Mouse (Mus musculus) hindbrain, embryonic 10.5 days (tissue): Measurements from ENCODE around the gene Slc38a1. TPM values are rescaled to one million over a fixed set of nuclear protein-coding genes. Genes with fewer than 3 reads are reported as not detected.

Source experiments
- DNase-seq: peaks from one replicate; pipeline ENCODE4 v3.0.0-alpha.2; 2017; ENCODE audit warnings: low spot score
- H3K27ac ChIP-seq: fragments of 300-500 bp; sonication (generic); 2 replicates; pipeline ENCODE4 v1.5.1; 2016; ENCODE audit warnings: mild to moderate bottlenecking, moderate library complexity
- H3K27me3 ChIP-seq: fragments of 300-500 bp; sonication (generic); 2 replicates; pipeline ENCODE4 v1.6.1; 2016; ENCODE audit warnings: mild to moderate bottlenecking; ENCODE audit not compliant: poor library complexity, insufficient read depth, severe bottlenecking
- H3K36me3 ChIP-seq: fragments of 300-500 bp; sonication (generic); 2 replicates; pipeline ENCODE4 v1.6.1; 2016; ENCODE audit warnings: mild to moderate bottlenecking, moderate library complexity
- H3K4me1 ChIP-seq: fragments of 300-500 bp; sonication (generic); replicated peaks from 2 replicates; pipeline ENCODE4 v1.6.1; 2016; ENCODE audit warnings: mild to moderate bottlenecking
- H3K4me3 ChIP-seq: fragments of 300-500 bp; sonication (generic); 2 replicates; pipeline ENCODE4 v1.5.1; 2016; ENCODE audit warnings: mild to moderate bottlenecking, moderate library complexity
- H3K9me3 ChIP-seq: fragments of 300-500 bp; sonication (generic); 2 replicates; pipeline ENCODE4 v1.6.1; 2016; ENCODE audit warnings: mild to moderate bottlenecking, moderate library complexity
- WGBS: fragments of 180-500 bp; shearing (Covaris S2); methylation state at CpG from one replicate; pipeline ENCODE4 v1.1.7; 2016; 5-methylcytosine and 5-hydroxymethylcytosine counted together
- polyA plus RNA-seq: library from polyadenylated mRNA; unstranded; fragments of >200 nt; fragmentation: Nextera tagmentation; extraction: Ambion mirVana; gene quantifications from 2 replicates; pipeline ENCODE4 v1.2.1, GENCODE M21; 2016

Slc38a1 gene
- 109 and 113 TPM in 2 replicates for polyA plus RNA-seq

GRCm38 (mm10) chr15:96642436-96643405 lies at the start of gene Slc38a1:
Slc38a1 (minus strand) TSS chr15:96642913.
- Histone ChIP-seq H3K4me3 (peak within 1 kb of the TSS; percentile 94), H3K4me1 (peaks cover 42% of the 10 kb centered on the region), H3K36me3 (peaks cover 21% of the 10 kb centered on the region), H3K9me3 (0 out of 2 replicates have a peak, but pooled peaks cover 3% of the 10 kb centered on the region), H3K27me3 (no peaks in the 10 kb centered on the region), H3K27ac (peak within 1 kb of the TSS; percentile 100)
- WGBS = under 1% methylated on average over 69 of the region's 70 CpGs
- peak; percentile 88 for DNase-seq

DNA sequence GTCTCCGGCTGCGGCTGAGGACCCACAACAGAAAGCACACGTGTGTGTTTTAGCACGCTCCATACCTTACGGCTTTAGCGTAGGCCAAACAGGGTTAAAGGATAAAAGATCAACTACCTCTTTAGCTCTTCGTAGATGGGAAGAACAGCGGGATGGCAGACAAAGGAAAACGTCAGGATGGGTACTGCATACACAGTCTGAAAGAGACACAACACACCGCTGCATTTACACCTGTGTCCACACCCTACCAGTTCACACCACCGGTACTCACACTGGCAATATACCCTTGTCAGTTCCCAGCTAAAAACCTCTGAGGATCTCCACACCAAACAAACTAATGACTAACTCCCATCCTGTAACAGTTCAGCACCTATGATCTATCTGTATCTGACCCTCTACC lies 49.7 kb upstream of the Slc38a1 start:
- Histone ChIP-seq H3K36me3 (peaks cover 100% of the 10 kb centered on the region), H3K27me3 (no peaks in the 10 kb centered on the region), H3K27ac (no peak overlapping the region), H3K4me3 (no peak overlapping the region), H3K9me3 (no peaks in the 10 kb centered on the region), H3K4me1 (peaks cover 23% of the 10 kb centered on the region)
- no peak for DNase-seq
- WGBS = 93% methylated on average over 11 of the region's 11 CpGs

DNA sequence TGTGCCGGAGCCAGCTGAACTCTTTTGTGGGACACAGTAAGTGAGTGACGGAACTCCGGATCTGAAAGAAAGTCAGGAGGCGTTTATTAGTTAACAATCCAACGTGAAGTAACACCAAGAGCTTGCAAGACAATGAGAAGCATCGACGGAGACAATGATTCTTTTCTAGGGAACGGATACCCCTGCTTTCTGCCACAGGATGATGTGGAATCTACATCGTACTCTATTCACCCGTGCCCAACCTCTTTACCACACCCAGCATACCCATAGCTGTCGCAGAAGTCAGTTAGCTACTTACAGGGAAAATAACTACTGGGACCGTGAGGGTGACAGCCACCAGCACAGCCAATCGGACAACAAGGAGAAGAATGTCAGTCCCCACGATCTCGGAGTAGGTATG lies 48.7 kb upstream of the Slc38a1 start:
- no peak overlapping the region for H3K27ac ChIP-seq
- no peaks in the 10 kb centered on the region for H3K9me3 ChIP-seq
- H3K4me1 ChIP-seq = peaks cover 13% of the 10 kb centered on the region
- no peak overlapping the region for H3K4me3 ChIP-seq
- peaks cover 97% of the 10 kb centered on the region for H3K36me3 ChIP-seq
- WGBS = 91% methylated on average over 15 of the region's 15 CpGs
- H3K27me3 ChIP-seq = no peaks in the 10 kb centered on the region
- no peak for DNase-seq

DNA sequence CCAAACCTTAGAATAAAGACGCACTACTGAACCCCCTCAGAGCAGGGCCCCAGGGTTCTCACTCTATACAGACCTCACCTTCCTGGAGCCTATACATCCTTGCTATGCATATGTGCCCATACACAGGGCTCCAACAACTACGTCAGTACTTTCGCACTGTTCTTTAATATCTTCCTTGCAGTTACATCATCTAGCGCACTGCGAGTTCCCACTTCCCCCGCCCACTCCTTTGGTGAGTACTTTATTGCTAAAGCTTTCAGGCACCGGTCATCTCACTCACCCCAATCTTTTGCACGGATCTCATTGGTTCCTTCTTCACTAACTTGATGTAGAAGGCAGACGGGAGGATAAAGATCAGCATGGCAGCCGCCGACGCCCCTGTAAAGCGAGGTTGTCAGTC lies 48.1 kb upstream of the Slc38a1 start:
- H3K36me3 ChIP-seq = peaks cover 91% of the 10 kb centered on the region

DNA sequence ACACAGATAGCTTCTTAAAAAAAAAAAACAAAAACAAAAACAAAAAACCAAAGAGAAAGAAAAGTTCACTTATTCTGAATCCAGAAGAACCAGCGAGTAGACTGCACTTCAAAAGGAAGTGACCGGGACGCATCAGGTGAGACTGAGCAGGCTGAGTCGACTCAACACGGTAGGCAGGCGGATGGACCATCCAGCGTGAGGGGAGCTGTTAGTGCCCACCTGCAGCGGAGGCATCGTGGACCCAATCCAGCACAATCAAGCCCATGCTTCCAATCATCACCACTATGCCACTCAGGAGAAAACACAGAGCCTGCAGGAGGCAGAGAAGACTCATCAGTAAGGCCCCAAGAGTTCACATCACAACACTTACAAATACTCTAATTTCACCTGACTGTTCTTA lies 47.2 kb upstream of the Slc38a1 start:
- WGBS = 94% methylated on average over 9 of the region's 9 CpGs
- Histone ChIP-seq H3K4me3 (no peak overlapping the region), H3K27me3 (no peaks in the 10 kb centered on the region), H3K9me3 (no peaks in the 10 kb centered on the region), H3K36me3 (peaks cover 82% of the 10 kb centered on the region), H3K27ac (no peak overlapping the region), H3K4me1 (0 out of 2 replicates have a peak, but pooled peaks cover 2% of the 10 kb centered on the region)
- no peak for DNase-seq

More for the DNA sequence above, 48.1 kb upstream of the Slc38a1 start:
- no peak overlapping the region for H3K4me3 ChIP-seq
- H3K4me1 ChIP-seq = peaks cover 7% of the 10 kb centered on the region
- DNase-seq = no peak
- WGBS = 96% methylated on average over 13 of the region's 13 CpGs
- no peaks in the 10 kb centered on the region for H3K9me3 ChIP-seq
- no peaks in the 10 kb centered on the region for H3K27me3 ChIP-seq
- H3K27ac ChIP-seq = no peak overlapping the region

DNA sequence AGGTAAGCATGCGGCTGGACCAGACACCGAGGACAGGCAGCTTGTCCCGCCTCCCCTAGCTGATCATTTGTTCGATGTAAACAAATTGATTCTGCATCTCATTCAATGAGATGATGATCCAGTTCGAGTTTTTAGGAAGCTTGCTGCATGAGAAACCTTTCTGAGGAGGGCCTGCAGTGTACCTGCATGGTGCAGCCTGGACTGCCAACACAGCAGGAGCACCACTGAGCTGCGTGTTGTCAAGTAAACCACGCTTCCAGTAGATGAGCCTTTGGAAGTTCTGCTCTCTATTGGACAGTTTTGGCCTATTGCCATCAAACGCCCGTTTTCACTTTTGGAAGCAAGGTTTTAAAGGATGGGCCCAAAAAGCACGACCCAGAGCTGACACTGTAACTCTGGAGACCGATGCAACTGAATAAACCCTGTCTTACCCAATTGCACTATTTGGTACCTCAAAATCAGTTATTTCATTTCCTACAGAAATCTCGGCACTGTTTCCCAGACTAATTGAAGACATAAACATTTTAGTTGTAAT lies 46.1 kb upstream of the Slc38a1 start:
- no peak for DNase-seq
- H3K36me3 ChIP-seq = peaks cover 72% of the 10 kb centered on the region
- H3K27ac ChIP-seq = no peak overlapping the region
- 95% methylated on average over 12 of the region's 12 CpGs for WGBS
- H3K9me3 ChIP-seq = no peaks in the 10 kb centered on the region
- H3K27me3 ChIP-seq = no peaks in the 10 kb centered on the region
- H3K4me1 ChIP-seq = peaks cover 8% of the 10 kb centered on the region
- no peak overlapping the region for H3K4me3 ChIP-seq

- no peak for DNase-seq
- Histone ChIP-seq H3K4me3 (no peak overlapping the region), H3K36me3 (peaks cover 64% of the 10 kb centered on the region), H3K9me3 (no peaks in the 10 kb centered on the region), H3K27me3 (no peaks in the 10 kb centered on the region), H3K27ac (no peak overlapping the region), H3K4me1 (peaks cover 6% of the 10 kb centered on the region)
- 86% methylated on average over 6 of the region's 6 CpGs for WGBS
Measured at GRCm38 (mm10) chr15:96688036-96688435, 45.3 kb upstream of the Slc38a1 start.

GRCm38 (mm10) chr15:96687366-96687765 lies 44.7 kb upstream of the Slc38a1 start:
- H3K36me3 ChIP-seq = peaks cover 57% of the 10 kb centered on the region
- 61% methylated on average over 1 of the region's 1 CpGs for WGBS

DNA sequence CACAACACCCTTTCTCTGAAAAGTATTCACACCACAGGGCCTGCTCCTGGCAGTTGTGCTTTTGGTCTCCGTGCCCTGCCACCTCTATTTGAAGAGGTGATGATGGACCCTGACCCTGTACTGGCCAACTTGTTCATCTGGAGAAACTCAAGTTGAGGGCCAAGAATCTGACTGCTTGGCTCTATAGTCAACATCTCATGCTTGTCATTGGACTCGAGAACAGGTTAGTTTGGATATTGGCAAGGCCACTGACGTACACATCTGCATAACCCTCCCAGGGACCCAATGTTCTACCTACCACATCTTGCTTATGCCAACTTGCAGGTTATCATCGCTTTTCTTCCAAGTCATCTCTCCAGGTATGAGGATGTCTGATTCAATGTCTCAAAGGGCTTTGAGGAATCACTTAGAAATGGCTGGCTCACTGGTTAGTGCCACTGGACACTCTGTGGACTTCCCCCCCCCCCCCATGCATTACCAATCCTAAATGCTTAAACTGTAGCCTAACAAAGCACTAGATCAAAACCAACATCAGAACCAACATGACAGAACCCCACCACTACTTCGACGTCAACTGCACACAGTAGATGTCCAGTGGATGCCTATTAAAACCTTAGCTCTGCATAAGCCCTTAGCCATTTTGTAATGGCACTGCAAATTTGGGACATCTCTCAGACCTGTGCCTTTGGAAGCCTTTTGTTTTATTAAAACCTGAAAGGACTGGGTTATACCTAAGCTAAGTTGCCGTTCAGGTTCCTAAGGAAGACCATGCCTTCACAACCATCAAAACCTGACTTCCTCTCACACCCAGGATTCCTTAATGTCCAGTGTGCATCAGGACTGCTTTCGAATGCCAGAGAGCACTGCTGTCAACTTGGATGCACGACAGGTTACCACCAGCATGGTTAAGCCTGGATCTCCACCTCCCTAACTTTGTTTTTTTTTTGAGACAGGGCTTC lies 43.8 kb upstream of the Slc38a1 start:
- H3K36me3 ChIP-seq = peaks cover 48% of the 10 kb centered on the region
- H3K9me3 ChIP-seq = no peaks in the 10 kb centered on the region
- H3K27ac ChIP-seq = no peak overlapping the region
- H3K4me3 ChIP-seq = no peak overlapping the region
- peaks cover 6% of the 10 kb centered on the region for H3K4me1 ChIP-seq
- DNase-seq = no peak
- WGBS = 85% methylated on average over 9 of the region's 9 CpGs
- no peaks in the 10 kb centered on the region for H3K27me3 ChIP-seq

More at GRCm38 (mm10) chr15:96687366-96687765, 44.7 kb upstream of the Slc38a1 start:
- H3K4me3 ChIP-seq = no peak overlapping the region
- no peak for DNase-seq
- H3K27me3 ChIP-seq = no peaks in the 10 kb centered on the region
- H3K9me3 ChIP-seq = no peaks in the 10 kb centered on the region
- H3K4me1 ChIP-seq = peaks cover 6% of the 10 kb centered on the region
- no peak overlapping the region for H3K27ac ChIP-seq

- Histone ChIP-seq H3K4me1 (peaks cover 6% of the 10 kb centered on the region), H3K4me3 (no peak overlapping the region), H3K9me3 (no peaks in the 10 kb centered on the region), H3K27me3 (0 out of 2 replicates have a peak, but pooled peaks cover 6% of the 10 kb centered on the region), H3K27ac (no peak overlapping the region), H3K36me3 (peaks cover 36% of the 10 kb centered on the region)
- 73% methylated on average over 6 of the region's 6 CpGs for WGBS
- no peak for DNase-seq
Measured at GRCm38 (mm10) chr15:96685273-96685672, 42.6 kb upstream of the Slc38a1 start.

- no peak for DNase-seq
- Histone ChIP-seq H3K4me1 (peaks cover 6% of the 10 kb centered on the region), H3K27me3 (0 out of 2 replicates have a peak, but pooled peaks cover 14% of the 10 kb centered on the region), H3K27ac (no peak overlapping the region), H3K9me3 (no peaks in the 10 kb centered on the region), H3K4me3 (no peak overlapping the region), H3K36me3 (peaks cover 26% of the 10 kb centered on the region)
- WGBS = 50% methylated on average over 11 of the region's 11 CpGs
Measured at GRCm38 (mm10) chr15:96684132-96684830, 41.6 kb upstream of the Slc38a1 start.
